Mouse (Mus musculus) ES-E14 (cell line): ENCODE data around the gene Lpin1.

Experiments used
- HCFC1 ChIP-seq: IDR thresholded peaks from 2 replicates; pipeline ENCODE4 v1.6.1; 2012; ENCODE audit warnings: low read length, inconsistent platforms, borderline replicate concordance; ENCODE audit not compliant: insufficient read depth
- MAFK ChIP-seq: IDR thresholded peaks from 2 replicates; pipeline ENCODE4 v1.6.1; 2014; ENCODE audit warnings: mild to moderate bottlenecking, low read depth, low read length, inconsistent platforms; ENCODE audit not compliant: insufficient read depth
- ZC3H11A ChIP-seq: IDR thresholded peaks from 2 replicates; pipeline ENCODE4 v1.6.1; 2012; ENCODE audit warnings: low read depth, mild to moderate bottlenecking, inconsistent platforms, low read length, borderline replicate concordance

DNA sequence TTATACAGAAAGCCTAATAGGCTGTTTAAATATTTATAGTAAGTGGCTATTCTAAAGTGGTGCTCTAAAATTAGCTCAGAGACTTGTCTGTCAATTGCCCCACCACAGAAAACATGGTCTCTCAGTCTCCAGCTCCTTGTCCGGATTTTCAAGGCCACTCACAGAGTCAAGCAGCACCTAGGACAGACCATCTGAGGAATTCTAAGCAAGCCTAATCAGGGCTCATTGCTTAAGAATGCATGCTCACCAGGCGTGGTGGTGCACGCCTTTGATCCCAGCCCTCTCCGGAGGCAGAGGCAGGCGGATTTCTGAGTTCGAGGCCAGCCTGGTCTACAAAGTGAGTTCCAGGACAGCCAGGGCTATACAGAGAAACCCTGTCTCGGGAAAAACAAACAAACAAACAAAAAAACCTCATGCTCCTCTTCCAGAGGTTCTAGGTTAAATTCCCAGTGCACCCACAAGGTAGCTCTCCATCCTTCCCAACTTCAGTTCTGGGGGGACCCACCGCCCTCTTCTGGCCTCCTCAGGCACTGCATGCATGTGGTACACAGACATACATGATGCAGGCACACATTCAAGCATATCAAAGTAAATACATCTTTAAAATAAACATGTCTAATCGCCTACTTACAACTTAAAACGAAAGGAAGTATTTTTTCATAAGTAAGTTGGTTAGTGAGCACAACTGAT is 40.2 kb downstream of the Lpin1 start:
- TF ChIP-seq MAFK, result no peak
- TF ChIP-seq HCFC1, result no peak
- no peak for TF ChIP-seq ZC3H11A
